Mouse (Mus musculus): Measurements from ENCODE around the gene Nsg2. TPM values are rescaled to one million over a fixed set of nuclear protein-coding genes. Genes with fewer than 3 reads are reported as not detected.
"Not testable (repeated sequence)": the region's sequence is repeated elsewhere in the genome, so short reads cannot be mapped to it uniquely, and the experiment has no call there.

Gene Nsg2
- polyA plus RNA-seq, 1 experiment from 2014 or later, result 7.2 TPM

DNA sequence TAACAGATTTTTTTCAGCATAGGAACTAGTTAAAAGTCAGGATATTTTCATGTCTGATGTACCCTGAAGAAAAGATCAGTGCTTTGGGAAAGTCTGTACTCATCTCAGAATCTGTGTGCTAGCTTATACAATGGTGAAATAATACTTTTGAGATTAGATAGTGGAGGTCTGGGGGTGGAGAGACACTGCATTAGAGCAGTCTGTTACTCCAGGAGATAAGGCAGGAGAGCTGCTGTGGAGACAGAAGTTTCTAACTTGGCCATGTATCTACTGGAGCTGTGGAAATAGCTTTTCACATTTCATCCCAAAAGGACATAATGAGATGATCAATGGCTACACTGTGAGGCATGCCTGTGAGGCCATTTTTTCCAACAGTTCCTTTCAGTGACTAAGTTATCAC lies 17.0 kb upstream of the Nsg2 start:
- Histone ChIP-seq H3K9ac (replicated peaks) (no peak overlapping the region), H3K27me3 (no peaks in the 10 kb centered on the region), H3K9me3 (peaks cover 10% of the 10 kb centered on the region), H3K4me3 (replicated peaks) (no peak overlapping the region), H3K4me2 (no peak overlapping the region), H3K27ac (no peak overlapping the region), H3K36me3 (no peaks in the 10 kb centered on the region), H3K4me1 (replicated peaks) (no peaks in the 10 kb centered on the region)
- no peak for ATAC-seq (ENCODE audit: insufficient number of reproducible peaks, insufficient read depth, low FRiP score, low TSS enrichment, low read depth)

DNA sequence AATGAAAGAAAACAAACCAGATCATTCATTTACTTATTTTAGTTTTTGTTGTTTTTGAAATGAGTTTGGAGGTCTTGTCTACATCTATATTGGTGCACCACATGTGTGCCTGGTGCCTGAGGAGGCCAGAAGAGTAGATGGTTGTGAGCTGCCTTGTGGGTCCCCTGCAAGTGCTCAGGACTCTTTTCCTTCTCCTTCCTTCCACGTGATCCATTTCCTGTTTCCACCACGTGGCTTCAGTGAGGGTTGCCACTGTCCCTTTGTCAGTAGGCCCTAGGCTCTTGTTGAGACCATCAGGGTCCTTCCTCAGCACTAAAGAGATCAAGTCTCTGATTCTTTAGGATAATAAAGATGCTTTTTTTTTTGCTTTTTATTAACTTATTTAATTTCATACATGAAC lies 15.5 kb upstream of the Nsg2 start:
- Histone ChIP-seq H3K9me3 (peaks cover 5% of the 10 kb centered on the region), H3K36me3 (no peaks in the 10 kb centered on the region), H3K4me1 (replicated peaks) (no peaks in the 10 kb centered on the region), H3K4me2 (no peak overlapping the region), H3K9ac (replicated peaks) (no peak overlapping the region), H3K27me3 (no peaks in the 10 kb centered on the region), H3K27ac (no peak overlapping the region), H3K4me3 (replicated peaks) (no peak overlapping the region)
- ATAC-seq (ENCODE audit: insufficient number of reproducible peaks, insufficient read depth, low FRiP score, low TSS enrichment, low read depth), result no peak
- WGBS, result 74% methylated on average over 2 of the region's 2 CpGs

DNA sequence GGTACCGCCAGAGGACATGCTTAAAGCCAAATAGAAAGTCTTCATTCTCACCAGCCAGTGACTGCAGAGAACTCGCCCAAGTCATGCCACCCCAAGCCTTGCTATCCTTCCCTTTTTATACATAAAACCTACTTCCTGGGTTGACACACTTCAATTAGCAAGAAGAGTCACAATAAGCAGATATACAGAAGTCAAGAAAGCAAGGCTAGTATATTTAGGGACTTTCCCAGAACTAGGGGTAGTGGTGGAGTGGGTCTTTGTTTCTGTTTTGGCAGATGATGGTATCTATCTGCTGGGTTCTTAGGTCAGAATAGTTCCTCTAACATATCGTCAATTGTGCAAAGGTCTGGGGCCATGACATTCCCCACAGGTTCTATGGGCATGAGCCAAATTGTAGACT lies 7.7 kb upstream of the Nsg2 start:
- peaks cover 4% of the 10 kb centered on the region; the same call in 1 of the 2 replicates for H3K27me3 ChIP-seq
- 85% methylated on average over 3 of the region's 3 CpGs for WGBS
- no peak overlapping the region for H3K27ac ChIP-seq
- H3K36me3 ChIP-seq, result no peaks in the 10 kb centered on the region
- H3K4me2 ChIP-seq, result no peak overlapping the region
- H3K4me3 ChIP-seq (replicated peaks), result no peak overlapping the region
- no peak for ATAC-seq (ENCODE audit: insufficient number of reproducible peaks, insufficient read depth, low FRiP score, low TSS enrichment, low read depth)
- no peaks in the 10 kb centered on the region for H3K9me3 ChIP-seq
- no peaks in the 10 kb centered on the region for H3K4me1 ChIP-seq (replicated peaks)
- no peak overlapping the region for H3K9ac ChIP-seq (replicated peaks)

DNA sequence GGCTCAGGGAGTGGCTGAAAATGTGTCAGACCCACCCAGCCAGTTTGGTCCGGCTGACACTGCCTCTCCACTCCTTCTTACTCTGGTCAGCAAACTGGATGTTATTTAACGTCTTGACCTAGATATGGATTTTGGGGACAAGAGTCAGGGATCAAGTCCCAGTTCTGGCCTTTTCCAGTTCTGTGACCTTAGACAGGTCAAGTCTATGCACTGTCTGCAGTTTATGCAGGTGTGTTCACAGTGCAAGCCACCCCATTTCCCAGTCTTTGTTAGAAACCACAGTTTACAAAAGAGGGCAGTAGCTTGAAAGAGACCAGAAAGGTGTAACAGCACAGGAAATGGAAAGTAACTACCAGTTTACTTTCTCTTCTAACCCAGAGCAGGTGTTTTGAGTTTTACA lies 547 bp upstream of the Nsg2 start:
- WGBS, result 35% methylated on average over 2 of the region's 2 CpGs
- ATAC-seq (ENCODE audit: insufficient number of reproducible peaks, insufficient read depth, low FRiP score, low TSS enrichment, low read depth), result no peak
- Histone ChIP-seq H3K9ac (replicated peaks) (no peak overlapping the region), H3K36me3 (no peaks in the 10 kb centered on the region), H3K27me3 (peaks cover 20% of the 10 kb centered on the region), H3K4me2 (peak overlapping the region; percentile 57; the same call in 1 of the 2 replicates), H3K4me3 (replicated peaks) (no peak overlapping the region), H3K27ac (no peak overlapping the region), H3K4me1 (replicated peaks) (peaks cover 21% of the 10 kb centered on the region), H3K9me3 (no peaks in the 10 kb centered on the region)

DNA sequence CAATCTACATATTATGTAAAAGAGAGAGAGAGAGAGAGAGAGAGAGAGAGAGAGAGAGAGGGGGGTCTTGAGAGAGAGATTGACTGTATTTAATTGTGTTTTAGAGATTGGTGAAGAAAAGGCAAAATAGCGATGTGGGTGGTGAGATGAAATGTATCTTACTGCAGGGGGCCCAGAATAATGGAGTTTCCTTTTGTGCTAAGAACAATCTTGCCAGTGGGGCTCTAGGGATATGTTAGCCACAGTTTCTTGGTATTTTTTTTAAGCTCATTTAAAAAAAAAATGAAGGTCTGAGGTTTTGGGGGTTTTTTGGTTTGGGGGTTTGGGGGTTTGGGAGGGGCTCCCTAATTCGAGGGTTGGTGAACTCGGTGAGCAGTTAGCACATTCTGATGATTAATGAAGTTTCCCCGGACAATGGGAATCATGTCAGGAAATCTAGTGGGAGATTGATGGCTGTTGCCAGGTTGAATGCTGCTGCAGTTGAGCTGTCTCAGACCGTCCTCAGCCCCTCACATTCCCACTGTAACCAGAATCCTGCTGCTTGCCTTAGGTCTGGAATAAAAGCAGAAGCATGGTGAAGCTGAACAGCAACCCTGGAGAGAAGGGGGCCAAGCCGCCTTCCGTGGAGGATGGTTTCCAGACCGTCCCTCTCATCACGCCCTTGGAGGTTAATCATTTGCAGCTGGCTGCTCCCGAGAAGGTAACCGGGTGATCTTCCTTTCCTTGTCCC lies 1.1 kb downstream of the Nsg2 start:
- ATAC-seq (ENCODE audit: insufficient number of reproducible peaks, insufficient read depth, low FRiP score, low TSS enrichment, low read depth), result no peak
- H3K36me3 ChIP-seq, result no peaks in the 10 kb centered on the region
- 2% methylated on average over 11 of the region's 11 CpGs for WGBS
- peaks cover 21% of the 10 kb centered on the region for H3K4me1 ChIP-seq (replicated peaks)
- 0 out of 2 replicates have a peak overlapping the region, but pooled peaks have one; percentile 4 for H3K27ac ChIP-seq
- H3K27me3 ChIP-seq, result peaks cover 18% of the 10 kb centered on the region
- H3K9me3 ChIP-seq, result 0 out of 2 replicates have a peak, but pooled peaks cover under 1% of the 10 kb centered on the region
- peak overlapping the region; percentile 13; the same call in 1 of the 2 replicates for H3K4me3 ChIP-seq (replicated peaks)
- peak overlapping the region; percentile 45 for H3K4me2 ChIP-seq
- H3K9ac ChIP-seq (replicated peaks), result no peak overlapping the region

DNA sequence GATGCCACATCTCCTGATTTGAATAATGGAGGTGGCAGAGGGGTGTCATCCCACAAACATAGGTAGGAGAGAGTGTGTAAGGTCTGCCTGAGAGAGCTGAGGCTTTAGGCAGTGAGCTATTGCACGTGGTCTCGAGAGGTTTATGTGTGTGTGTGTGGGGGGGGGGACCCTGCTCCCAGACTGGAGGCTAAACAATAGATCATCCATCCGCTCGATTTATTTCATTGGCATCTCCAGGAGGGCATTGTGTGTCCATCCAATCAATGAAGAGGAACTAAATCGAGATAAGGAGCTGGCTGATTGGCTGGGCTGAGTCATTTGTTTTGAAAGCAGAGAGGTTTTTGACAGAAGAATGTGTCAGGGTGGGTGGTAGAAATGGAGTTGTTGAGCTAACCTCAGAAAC lies 2.4 kb downstream of the Nsg2 start:
- Histone ChIP-seq H3K9ac (replicated peaks) (no peak overlapping the region), H3K4me2 (peak overlapping the region; percentile 20), H3K27me3 (peaks cover 15% of the 10 kb centered on the region), H3K36me3 (no peaks in the 10 kb centered on the region), H3K4me1 (replicated peaks) (peaks cover 21% of the 10 kb centered on the region), H3K27ac (no peak overlapping the region), H3K4me3 (replicated peaks) (no peak overlapping the region), H3K9me3 (peaks cover 11% of the 10 kb centered on the region; the same call in 1 of the 2 replicates)
- 20% methylated on average over 5 of the region's 5 CpGs for WGBS
- ATAC-seq (ENCODE audit: insufficient number of reproducible peaks, insufficient read depth, low FRiP score, low TSS enrichment, low read depth), result no peak

DNA sequence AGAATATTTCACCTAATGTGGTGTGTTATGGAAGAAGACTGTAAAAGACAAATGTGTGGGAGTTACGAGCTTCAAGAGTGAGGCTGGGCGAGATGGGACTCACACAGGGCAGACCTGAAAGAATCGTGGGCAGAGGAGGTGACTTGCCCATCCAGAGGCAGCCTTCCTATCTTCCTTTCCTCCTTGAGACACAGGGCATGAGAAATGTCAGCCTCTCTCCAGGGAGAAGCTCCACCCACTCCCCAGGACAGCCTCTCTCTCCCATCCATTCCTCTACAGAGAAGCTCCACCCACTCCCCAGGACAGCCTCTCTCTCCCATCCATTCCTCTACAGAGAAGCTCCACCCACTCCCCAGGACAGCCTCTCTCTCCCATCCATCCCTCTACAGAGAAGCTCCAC lies 7.8 kb downstream of the Nsg2 start:
- H3K4me1 ChIP-seq (replicated peaks), result peaks cover 21% of the 10 kb centered on the region
- not testable (repeated sequence) for H3K9ac ChIP-seq (replicated peaks); H3K27me3 ChIP-seq; H3K27ac ChIP-seq; ATAC-seq (ENCODE audit: insufficient number of reproducible peaks, insufficient read depth, low FRiP score, low TSS enrichment, low read depth); H3K36me3 ChIP-seq; H3K4me2 ChIP-seq; H3K4me3 ChIP-seq (replicated peaks)
- H3K9me3 ChIP-seq, result peaks cover 11% of the 10 kb centered on the region; the same call in 1 of the 2 replicates
- 82% methylated on average over 3 of the region's 3 CpGs for WGBS

DNA sequence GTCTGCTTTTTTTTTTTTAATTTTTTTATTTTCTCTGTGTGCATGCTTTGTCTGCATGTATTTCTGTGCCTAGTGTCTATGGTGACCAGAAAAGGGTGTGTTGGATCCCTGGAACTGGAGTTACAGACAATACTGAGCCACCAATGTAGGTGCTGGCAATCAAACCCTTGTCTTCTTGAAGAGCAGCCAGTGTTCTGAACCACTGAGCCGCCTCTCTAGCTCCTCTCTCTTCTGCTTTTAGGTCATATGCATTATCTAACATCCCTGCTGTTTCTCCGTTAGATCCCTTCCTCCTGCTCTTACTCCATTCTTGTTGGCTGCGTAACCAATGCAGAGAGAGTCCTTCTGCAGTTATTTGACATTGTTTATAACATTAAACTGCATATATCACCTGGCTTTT lies 8.6 kb downstream of the Nsg2 start:
- no peak overlapping the region for H3K9ac ChIP-seq (replicated peaks)
- no peaks in the 10 kb centered on the region for H3K36me3 ChIP-seq
- 84% methylated on average over 3 of the region's 3 CpGs for WGBS
- no peak overlapping the region for H3K4me3 ChIP-seq (replicated peaks)
- no peaks in the 10 kb centered on the region for H3K27me3 ChIP-seq
- ATAC-seq (ENCODE audit: insufficient number of reproducible peaks, insufficient read depth, low FRiP score, low TSS enrichment, low read depth), result no peak
- H3K27ac ChIP-seq, result no peak overlapping the region
- H3K9me3 ChIP-seq, result peaks cover 11% of the 10 kb centered on the region; the same call in 1 of the 2 replicates
- H3K4me2 ChIP-seq, result no peak overlapping the region
- peaks cover 23% of the 10 kb centered on the region for H3K4me1 ChIP-seq (replicated peaks)

DNA sequence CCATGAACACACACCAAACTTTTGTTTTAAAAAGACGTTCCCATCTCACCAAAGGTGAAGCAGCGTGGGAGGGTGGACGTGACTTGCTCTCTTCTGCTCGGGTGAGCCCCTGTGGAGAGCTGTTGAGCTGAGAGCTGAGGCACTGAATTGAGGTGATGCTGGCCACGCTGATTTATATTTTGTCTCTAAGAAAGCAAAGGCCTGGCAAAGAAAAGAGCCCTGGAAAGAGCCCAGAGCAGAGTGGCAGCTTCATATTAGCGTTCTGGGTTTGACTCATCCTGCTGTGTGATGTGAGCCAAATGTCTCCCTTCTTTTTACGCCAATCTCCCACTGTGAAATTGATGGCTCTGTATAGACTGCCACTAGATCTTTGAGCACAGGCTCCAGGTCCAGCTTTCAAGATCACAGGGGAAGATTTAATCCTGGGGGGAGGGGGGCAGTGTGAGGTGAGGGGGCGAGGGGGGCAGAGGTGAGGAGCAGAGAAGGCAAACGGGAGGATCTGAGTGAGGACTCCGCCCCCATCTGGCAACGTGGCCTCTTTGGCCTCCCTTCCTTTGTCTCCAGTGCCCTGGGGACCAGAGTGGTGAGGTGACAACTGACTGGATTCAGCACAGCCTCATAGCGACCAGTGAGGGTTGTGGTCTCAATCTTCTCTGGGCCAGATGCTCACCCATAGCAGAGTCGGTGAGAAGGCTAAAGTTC lies 9.8 kb downstream of the Nsg2 start:
- peaks cover 23% of the 10 kb centered on the region for H3K4me1 ChIP-seq (replicated peaks)
- WGBS, result 29% methylated on average over 13 of the region's 13 CpGs
- H3K9me3 ChIP-seq, result peaks cover 11% of the 10 kb centered on the region; the same call in 1 of the 2 replicates
- ATAC-seq (ENCODE audit: insufficient number of reproducible peaks, insufficient read depth, low FRiP score, low TSS enrichment, low read depth), result peak; percentile 75
- peak overlapping the region; percentile 41; the same call in 1 of the 2 replicates for H3K27ac ChIP-seq
- H3K27me3 ChIP-seq, result no peaks in the 10 kb centered on the region
- no peak overlapping the region for H3K9ac ChIP-seq (replicated peaks)
- H3K36me3 ChIP-seq, result no peaks in the 10 kb centered on the region
- no peak overlapping the region for H3K4me3 ChIP-seq (replicated peaks)
- H3K4me2 ChIP-seq, result peak overlapping the region; percentile 27

DNA sequence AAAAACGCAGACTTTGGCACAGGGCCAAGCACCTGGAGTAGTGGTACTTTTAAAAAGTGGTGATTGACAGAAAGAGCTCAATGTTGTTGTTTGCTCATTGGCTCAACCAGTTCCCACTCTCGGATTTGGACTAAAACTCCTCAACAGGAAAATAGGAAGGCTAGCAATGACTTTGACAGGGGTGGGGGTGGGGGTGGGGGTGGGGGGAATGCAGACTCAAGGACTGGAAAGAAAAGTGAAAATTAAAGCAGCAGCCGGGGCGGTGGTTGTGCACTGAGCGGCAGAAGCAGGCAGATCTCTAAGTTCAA lies 10.4 kb downstream of the Nsg2 start:
- Histone ChIP-seq H3K9me3 (peaks cover 11% of the 10 kb centered on the region; the same call in 1 of the 2 replicates), H3K9ac (replicated peaks) (no peak overlapping the region), H3K27me3 (no peaks in the 10 kb centered on the region), H3K27ac (peak overlapping the region; percentile 41; the same call in 1 of the 2 replicates), H3K4me3 (replicated peaks) (no peak overlapping the region), H3K36me3 (no peaks in the 10 kb centered on the region), H3K4me2 (peak overlapping the region; percentile 27; the same call in 1 of the 2 replicates), H3K4me1 (replicated peaks) (peaks cover 23% of the 10 kb centered on the region)
- WGBS, result 55% methylated on average over 5 of the region's 5 CpGs
- ATAC-seq (ENCODE audit: insufficient number of reproducible peaks, insufficient read depth, low FRiP score, low TSS enrichment, low read depth), result no peak; the same call in 1 of the 2 replicates

DNA sequence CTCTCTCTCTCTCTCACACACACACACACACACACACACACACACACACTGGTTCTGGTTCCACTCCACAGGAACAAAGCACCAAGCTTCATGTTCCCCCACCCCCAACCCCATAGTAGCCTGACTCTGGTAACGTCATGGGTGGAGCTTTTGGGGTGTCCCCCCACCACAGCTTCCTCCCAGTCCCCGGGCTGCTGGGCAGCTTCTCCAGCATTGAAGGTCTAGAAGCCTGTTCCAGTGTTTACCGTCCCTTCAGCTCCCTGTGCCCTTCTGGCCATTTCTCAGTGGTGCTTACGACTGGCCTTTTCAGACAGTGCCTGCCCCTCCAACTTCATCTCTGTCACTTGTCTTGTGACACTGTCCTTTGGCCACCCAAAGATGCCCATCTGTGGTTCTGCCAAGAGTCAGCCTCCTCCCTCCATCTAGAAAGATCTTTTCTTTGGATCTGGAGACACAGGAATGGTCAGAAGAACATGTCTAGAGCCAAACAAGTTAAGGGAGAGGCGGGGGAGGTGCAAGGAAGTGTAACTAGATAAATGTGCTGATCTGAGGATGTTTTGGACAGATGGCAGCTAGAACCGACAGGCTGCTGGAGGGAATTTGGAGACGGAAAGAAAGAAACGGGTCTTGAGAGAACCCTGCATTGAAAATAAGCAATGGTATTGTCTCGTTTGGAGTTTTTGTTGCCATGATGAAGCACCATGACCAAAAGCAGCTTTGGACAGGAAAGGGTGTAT lies 11.8 kb downstream of the Nsg2 start:
- Histone ChIP-seq H3K9ac (replicated peaks) (no peak overlapping the region), H3K27ac (no peak overlapping the region), H3K4me1 (replicated peaks) (peaks cover 23% of the 10 kb centered on the region)

More for the DNA sequence above, 11.8 kb downstream of the Nsg2 start:
- Histone ChIP-seq H3K36me3 (no peaks in the 10 kb centered on the region), H3K4me3 (replicated peaks) (no peak overlapping the region), H3K4me2 (no peak overlapping the region), H3K9me3 (peaks cover 4% of the 10 kb centered on the region; the same call in 1 of the 2 replicates), H3K27me3 (no peaks in the 10 kb centered on the region)
- 68% methylated on average over 9 of the region's 9 CpGs for WGBS
- ATAC-seq (ENCODE audit: insufficient number of reproducible peaks, insufficient read depth, low FRiP score, low TSS enrichment, low read depth), result no peak

All from limb, embryonic 12.5 days (tissue).